Mouse (Mus musculus) liver, embryonic 13.5 days (tissue): ENCODE results near the gene Ddx43. TPM values are rescaled to one million over a fixed set of nuclear protein-coding genes. Genes with fewer than 3 reads are reported as not detected.
A peak's percentile ranks its signal among the peaks of the same experiment; 100 is the strongest.

Source experiments
- ATAC-seq: fragments of 200-750 bp; cut with Nextera tagmentation; 2 replicates; pipeline ENCODE4 v1.8.0; 2017; ENCODE audit warnings: low read depth, mild to moderate bottlenecking, moderate number of reproducible peaks, moderate library complexity
- DNase-seq: peaks from one replicate; pipeline ENCODE4 v3.0.0; 2022
- H3K27ac ChIP-seq: fragments of 300-500 bp; sonication (generic); 2 replicates; pipeline ENCODE4 v1.5.1; 2015; ENCODE audit warnings: moderate library complexity, mild to moderate bottlenecking, inconsistent platforms
- H3K27me3 ChIP-seq: fragments of 300-500 bp; sonication (generic); 2 replicates; pipeline ENCODE4 v1.6.1; 2015; ENCODE audit warnings: mild to moderate bottlenecking, inconsistent platforms
- H3K36me3 ChIP-seq: fragments of 300-500 bp; sonication (generic); 2 replicates; pipeline ENCODE4 v1.6.1; 2015; ENCODE audit warnings: mild to moderate bottlenecking, inconsistent platforms
- H3K4me1 ChIP-seq: fragments of 300-500 bp; sonication (generic); replicated peaks from 2 replicates; pipeline ENCODE4 v1.6.1; 2015; ENCODE audit warnings: inconsistent platforms
- H3K4me2 ChIP-seq: fragments of 300-500 bp; sonication (generic); 2 replicates; pipeline ENCODE4 v1.6.1; 2015; ENCODE audit warnings: inconsistent platforms, mild to moderate bottlenecking, moderate library complexity
- H3K4me3 ChIP-seq: fragments of 300-500 bp; sonication (generic); replicated peaks from 2 replicates; pipeline ENCODE4 v1.5.1; 2015; ENCODE audit warnings: mild to moderate bottlenecking, inconsistent platforms
- H3K9ac ChIP-seq: fragments of 300-500 bp; sonication (generic); 2 replicates; pipeline ENCODE4 v1.6.1; 2015; ENCODE audit warnings: mild to moderate bottlenecking, inconsistent platforms
- H3K9me3 ChIP-seq: fragments of 300-500 bp; sonication (generic); replicated peaks from 2 replicates; pipeline ENCODE4 v1.6.1; 2016; ENCODE audit warnings: inconsistent platforms
- WGBS: fragments of 180-500 bp; shearing (Covaris S2); methylation state at CpG from one replicate; pipeline ENCODE4 v1.1.7; 2015; ENCODE audit not compliant: insufficient replicate concordance; 5-methylcytosine and 5-hydroxymethylcytosine counted together
- polyA plus RNA-seq: library from polyadenylated mRNA; unstranded; fragments of >200 nt; fragmentation: Nextera tagmentation; extraction: Ambion mirVana; gene quantifications from 2 replicates; pipeline ENCODE4 v1.2.1, GENCODE M21; 2015

The Ddx43 gene
- polyA plus RNA-seq, 1 experiment from 2014 or later, result not detected

DNA sequence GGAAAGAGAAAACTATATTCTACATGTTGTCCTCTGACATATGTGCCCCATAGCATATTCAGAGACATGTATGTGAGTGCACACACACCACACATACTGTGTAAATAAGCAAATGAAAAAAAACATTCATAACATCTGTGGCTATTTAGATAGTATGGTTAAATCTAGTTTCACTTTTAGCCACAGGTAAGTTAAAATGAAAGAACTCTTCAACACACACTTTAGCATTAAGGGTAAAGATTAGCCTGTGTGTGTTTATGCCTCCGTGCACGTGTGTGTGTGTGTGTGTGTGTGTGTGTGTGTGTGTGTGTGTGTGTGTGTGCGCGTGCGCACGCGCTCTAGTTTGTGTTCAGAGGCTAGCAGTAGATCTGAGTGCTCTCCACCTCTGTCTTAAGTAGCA, 6.0 kb downstream of the Ddx43 start:
- Histone ChIP-seq H3K4me2 (no peak overlapping the region), H3K9me3 (no peaks in the 10 kb centered on the region), H3K36me3 (no peaks in the 10 kb centered on the region), H3K4me1 (no peaks in the 10 kb centered on the region), H3K9ac (no peak overlapping the region), H3K27me3 (peaks cover 30% of the 10 kb centered on the region), H3K4me3 (no peak overlapping the region), H3K27ac (no peak overlapping the region)
- 87% methylated on average over 7 of the region's 7 CpGs for WGBS
- ATAC-seq (no peak), DNase-seq (no peak)

DNA sequence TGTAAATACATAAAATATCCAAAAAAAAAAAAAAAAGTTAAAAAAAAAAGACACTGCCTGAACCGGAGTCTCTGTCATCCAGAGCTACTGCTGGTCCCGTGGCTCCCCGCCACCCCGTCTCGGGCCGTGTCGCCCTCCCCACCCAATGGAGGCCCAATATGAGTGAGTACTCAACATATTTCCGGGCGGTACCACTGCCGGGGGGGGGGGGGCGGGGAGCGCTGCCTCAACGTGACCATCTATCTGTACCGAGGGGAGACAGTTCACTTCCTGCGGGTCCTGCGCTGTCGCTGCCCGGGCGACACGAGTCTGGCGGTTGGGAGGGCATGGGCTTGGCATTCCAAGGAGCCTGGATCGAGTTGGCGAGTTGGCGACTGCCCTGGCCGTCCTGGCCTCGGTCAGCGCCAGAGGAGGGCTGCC, 31.8 kb downstream of the Ddx43 start:
- no peaks in the 10 kb centered on the region; the same call in 1 of the 2 replicates for H3K27me3 ChIP-seq
- peak overlapping the region; percentile 45 for H3K4me3 ChIP-seq
- H3K36me3 ChIP-seq, result no peaks in the 10 kb centered on the region
- ATAC-seq, result peak; percentile 67
- WGBS, result 4% methylated on average over 26 of the region's 27 CpGs
- H3K4me1 ChIP-seq, result peaks cover 8% of the 10 kb centered on the region
- DNase-seq, result no peak
- no peaks in the 10 kb centered on the region for H3K9me3 ChIP-seq
- H3K9ac ChIP-seq, result peak overlapping the region; percentile 59
- no peak overlapping the region for H3K27ac ChIP-seq
- peak overlapping the region; percentile 67 for H3K4me2 ChIP-seq

DNA sequence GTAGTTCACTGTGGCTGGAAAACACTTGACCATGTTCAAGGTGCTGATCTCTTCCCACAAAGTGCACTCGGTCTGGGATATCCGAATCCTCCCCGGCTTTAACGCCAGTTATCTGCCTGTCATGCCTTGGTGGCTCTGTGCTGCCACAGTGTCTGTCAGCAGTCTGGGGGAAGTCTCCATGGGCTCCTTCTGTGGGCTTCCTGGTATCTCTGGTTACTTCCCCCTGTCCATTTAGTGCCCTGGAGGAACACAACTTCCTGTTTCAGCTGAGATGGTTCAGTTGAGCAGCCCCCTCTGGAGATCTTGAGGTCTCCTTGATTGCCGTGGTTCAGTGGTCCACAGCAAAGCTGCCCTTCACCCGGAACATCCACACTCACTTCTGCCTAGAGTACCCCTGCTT, 32.6 kb downstream of the Ddx43 start:
- WGBS, result 22% methylated on average over 6 of the region's 6 CpGs
- ATAC-seq, result peak; percentile 51; the same call in 1 of the 2 replicates
- Histone ChIP-seq H3K4me2 (peak overlapping the region; percentile 67), H3K4me1 (peaks cover 8% of the 10 kb centered on the region), H3K27me3 (no peaks in the 10 kb centered on the region; the same call in 1 of the 2 replicates), H3K36me3 (no peaks in the 10 kb centered on the region), H3K9me3 (no peaks in the 10 kb centered on the region), H3K4me3 (peak overlapping the region; percentile 45), H3K9ac (peak overlapping the region; percentile 59; the same call in 1 of the 2 replicates), H3K27ac (no peak overlapping the region)
- no peak for DNase-seq

DNA sequence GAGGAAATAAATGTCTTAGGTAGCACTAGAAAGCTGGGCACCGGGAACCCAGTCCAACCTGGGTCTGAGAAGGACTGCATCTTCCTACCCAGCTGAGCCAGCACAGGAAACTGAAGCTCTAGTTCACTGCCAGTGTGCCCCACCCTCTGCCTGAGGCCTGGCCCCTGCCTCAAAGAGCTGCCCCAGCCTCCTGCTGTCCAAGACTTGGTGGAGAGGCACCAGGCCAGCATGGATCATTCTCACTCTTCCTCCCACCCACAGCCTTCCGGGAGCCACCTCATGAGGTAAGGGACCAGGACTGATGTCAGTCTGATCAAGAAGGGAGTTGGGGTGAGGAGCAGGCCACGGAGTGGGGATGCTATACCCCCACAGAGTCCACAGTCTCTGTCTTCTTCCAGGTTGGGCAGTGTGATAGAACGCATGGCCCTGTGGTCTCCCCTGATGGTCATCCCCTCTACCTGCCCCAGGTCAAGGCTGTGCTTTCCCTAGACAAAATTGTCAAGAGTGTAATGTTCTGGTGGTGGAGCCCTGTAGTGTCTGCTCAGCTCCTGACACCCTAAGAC, 33.4 kb downstream of the Ddx43 start:
- H3K27ac ChIP-seq, result no peak overlapping the region
- no peaks in the 10 kb centered on the region for H3K36me3 ChIP-seq
- no peak overlapping the region for H3K9ac ChIP-seq
- ATAC-seq (peak; percentile 17; the same call in 1 of the 2 replicates), DNase-seq (no peak)
- H3K9me3 ChIP-seq, result no peaks in the 10 kb centered on the region
- H3K4me1 ChIP-seq, result peaks cover 8% of the 10 kb centered on the region
- H3K4me3 ChIP-seq, result no peak overlapping the region
- no peaks in the 10 kb centered on the region; the same call in 1 of the 2 replicates for H3K27me3 ChIP-seq
- H3K4me2 ChIP-seq, result no peak overlapping the region
- 67% methylated on average over 4 of the region's 4 CpGs for WGBS

DNA sequence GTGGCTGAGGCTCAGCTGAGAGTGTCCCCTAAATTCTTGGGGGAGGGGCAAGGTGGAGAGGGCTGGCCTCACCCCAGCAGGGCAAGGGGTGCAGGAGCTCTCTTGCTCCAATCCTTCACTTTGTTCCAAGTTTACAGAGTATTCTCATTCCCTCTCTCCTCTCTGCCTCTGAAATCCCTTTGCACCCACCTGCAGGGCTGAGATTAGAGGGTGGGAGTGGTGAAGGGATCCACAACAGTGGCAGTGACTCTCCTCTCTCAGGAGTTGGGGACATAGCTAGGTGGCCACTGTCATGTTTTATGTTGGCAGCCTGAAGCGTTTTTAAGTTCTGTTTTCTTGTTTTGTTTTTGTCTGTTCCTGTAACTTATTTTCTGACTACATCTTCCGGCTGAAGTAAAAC, 34.0 kb downstream of the Ddx43 start:
- H3K27ac ChIP-seq, result no peak overlapping the region
- H3K4me3 ChIP-seq, result no peak overlapping the region
- peaks cover 8% of the 10 kb centered on the region for H3K4me1 ChIP-seq
- DNase-seq (no peak), ATAC-seq (0 out of 2 replicates have a peak, but pooled peaks have one; percentile 11)
- no peak overlapping the region for H3K4me2 ChIP-seq
- H3K27me3 ChIP-seq, result no peaks in the 10 kb centered on the region; the same call in 1 of the 2 replicates
- no peak overlapping the region for H3K9ac ChIP-seq
- 63% methylated on average over 2 of the region's 2 CpGs for WGBS
- no peaks in the 10 kb centered on the region for H3K9me3 ChIP-seq
- no peaks in the 10 kb centered on the region for H3K36me3 ChIP-seq

DNA sequence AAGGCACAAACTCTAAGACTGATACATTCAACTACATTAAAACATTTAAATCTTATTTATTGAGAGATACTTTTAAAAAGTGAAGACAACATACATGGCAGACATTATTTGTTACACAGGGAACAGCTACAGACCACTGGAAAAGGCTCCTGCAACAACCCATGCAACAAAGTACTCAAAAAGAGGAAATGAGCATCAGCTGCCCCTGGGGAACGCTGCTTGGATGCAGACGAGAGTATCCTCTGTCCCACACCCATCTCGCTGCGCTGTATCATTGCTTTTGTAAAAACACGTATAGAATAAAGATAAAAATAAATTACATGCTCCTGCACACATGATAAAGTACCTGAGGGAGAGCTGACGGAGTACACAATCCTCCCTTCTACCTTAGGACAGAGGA, 34.9 kb downstream of the Ddx43 start:
- no peak overlapping the region for H3K4me3 ChIP-seq
- no peaks in the 10 kb centered on the region; the same call in 1 of the 2 replicates for H3K27me3 ChIP-seq
- H3K27ac ChIP-seq, result no peak overlapping the region
- no peak overlapping the region for H3K4me2 ChIP-seq
- no peaks in the 10 kb centered on the region for H3K36me3 ChIP-seq
- DNase-seq (no peak), ATAC-seq (no peak)
- WGBS, result 55% methylated on average over 6 of the region's 6 CpGs
- no peak overlapping the region for H3K9ac ChIP-seq
- H3K9me3 ChIP-seq, result no peaks in the 10 kb centered on the region
- H3K4me1 ChIP-seq, result peaks cover 8% of the 10 kb centered on the region

DNA sequence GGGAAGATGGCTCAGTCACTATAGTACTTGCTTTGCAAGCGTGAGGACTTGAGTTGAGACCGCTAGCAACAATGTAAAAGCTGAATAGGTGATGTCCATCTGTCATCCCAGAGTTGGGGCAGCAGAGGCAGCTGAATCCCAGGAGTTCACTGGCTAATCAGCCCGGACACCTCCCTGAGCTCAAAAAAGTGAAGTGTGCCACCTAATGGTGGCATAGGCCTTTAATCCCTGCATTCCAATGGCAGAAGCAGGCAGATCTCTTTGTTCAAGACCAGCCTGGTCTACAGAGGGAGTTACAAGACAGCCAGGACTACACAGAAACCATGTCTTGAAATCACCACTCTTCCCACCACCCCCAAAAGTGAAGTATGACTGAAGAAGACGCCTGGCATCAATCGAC, 36.9 kb downstream of the Ddx43 start:
- H3K9ac ChIP-seq, result no peak overlapping the region
- DNase-seq (no peak), ATAC-seq (no peak)
- no peaks in the 10 kb centered on the region; the same call in 1 of the 2 replicates for H3K27me3 ChIP-seq
- no peak overlapping the region for H3K4me3 ChIP-seq
- no peak overlapping the region for H3K27ac ChIP-seq
- no peaks in the 10 kb centered on the region for H3K9me3 ChIP-seq
- WGBS, result 72% methylated on average over 5 of the region's 5 CpGs
- H3K4me1 ChIP-seq, result peaks cover 8% of the 10 kb centered on the region
- no peak overlapping the region for H3K4me2 ChIP-seq
- no peaks in the 10 kb centered on the region for H3K36me3 ChIP-seq

DNA sequence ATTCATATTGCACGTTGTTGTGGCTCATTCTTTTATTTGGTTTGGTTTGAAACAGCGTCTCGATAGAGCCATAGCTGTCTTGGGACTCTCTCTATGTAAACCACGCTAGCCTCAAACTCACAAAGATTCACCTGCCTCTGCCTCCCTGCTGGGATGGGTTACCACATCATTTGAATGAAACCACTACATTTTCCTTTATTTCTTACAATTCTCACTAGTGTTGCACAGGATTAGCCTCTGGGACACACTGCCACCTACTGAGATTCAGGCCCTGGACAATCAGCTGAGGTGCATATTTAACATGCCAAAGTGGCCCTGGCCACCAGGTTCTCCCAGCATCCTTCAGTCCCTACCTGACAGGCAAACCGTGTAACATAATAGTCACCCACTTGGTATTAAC, 43.8 kb downstream of the Ddx43 start:
- Histone ChIP-seq H3K27me3 (peaks cover 50% of the 10 kb centered on the region), H3K9ac (no peak overlapping the region), H3K4me3 (no peak overlapping the region), H3K27ac (no peak overlapping the region), H3K4me2 (no peak overlapping the region), H3K9me3 (no peaks in the 10 kb centered on the region), H3K36me3 (no peaks in the 10 kb centered on the region), H3K4me1 (peaks cover 15% of the 10 kb centered on the region)
- no peak for DNase-seq
- 62% methylated on average over 5 of the region's 5 CpGs for WGBS
- ATAC-seq, result no peak

DNA sequence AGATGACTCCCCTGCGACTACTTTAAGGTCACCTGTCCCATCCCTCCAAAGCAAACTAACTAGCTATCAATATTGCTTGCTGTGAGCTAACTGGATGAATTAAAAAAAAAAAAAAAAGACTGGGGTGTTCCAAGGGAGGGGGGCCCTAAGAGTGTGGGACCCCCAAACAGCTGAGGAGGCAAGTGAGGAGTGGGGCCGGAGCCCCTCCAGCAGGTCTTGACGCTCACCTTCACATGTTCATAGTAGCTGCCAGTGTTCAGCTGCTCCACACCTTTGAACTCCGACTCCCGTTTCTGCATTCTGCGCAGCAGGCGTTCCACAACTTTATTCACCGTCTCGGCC, 46.6 kb downstream of the Ddx43 start:
- DNase-seq (no peak), ATAC-seq (peak; percentile 21; the same call in 1 of the 2 replicates)
- Histone ChIP-seq H3K4me2 (peak overlapping the region; percentile 79), H3K27me3 (peaks cover 75% of the 10 kb centered on the region), H3K36me3 (no peaks in the 10 kb centered on the region), H3K4me3 (peak overlapping the region; percentile 57), H3K9ac (peak overlapping the region; percentile 64), H3K9me3 (no peaks in the 10 kb centered on the region), H3K4me1 (peaks cover 15% of the 10 kb centered on the region), H3K27ac (no peak overlapping the region)
- 8% methylated on average over 9 of the region's 9 CpGs for WGBS

DNA sequence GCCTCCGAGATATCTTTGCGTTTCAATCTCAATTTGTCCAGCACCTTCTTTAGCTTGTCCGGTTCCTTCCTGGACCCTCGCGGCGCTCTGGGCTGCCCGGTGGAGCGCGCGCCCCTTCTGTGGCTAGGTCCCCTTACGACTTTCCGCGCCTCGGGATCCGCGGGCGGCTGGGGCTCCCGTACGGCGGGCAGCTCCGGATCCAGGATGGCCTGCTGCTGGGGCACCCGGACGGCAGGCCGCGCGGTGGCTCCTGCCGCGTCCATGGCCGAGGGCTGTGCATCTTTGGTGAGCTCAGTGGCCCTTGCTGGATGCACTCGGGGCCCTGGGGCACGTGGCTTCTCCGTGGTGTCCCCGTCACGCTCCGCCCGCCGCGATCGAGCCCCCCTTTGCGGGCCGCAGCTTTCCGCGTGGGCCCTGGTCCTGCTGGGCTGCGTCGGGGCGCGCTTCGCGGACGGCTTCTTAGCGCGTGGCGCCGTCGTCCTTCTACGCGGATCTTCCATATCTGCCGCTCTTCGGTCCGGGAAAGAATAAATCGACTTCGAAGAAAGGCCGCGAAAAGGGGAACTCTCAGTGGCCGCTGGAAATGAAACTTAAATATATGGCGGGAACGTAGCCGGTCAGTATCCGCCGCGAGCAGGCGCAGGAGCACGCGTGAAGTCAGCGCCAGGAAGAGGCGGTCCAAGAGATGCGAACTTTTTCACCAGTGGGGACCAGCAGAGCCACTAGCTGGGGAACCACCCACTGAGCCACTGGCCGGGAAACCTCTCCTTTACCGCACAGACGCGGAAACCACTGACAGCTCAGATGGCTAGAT, 47.2 kb downstream of the Ddx43 start, which contains the start of gene Cgas:
Gene Cgas, minus strand, starts transcription at position 659 of the 814 bp plus-strand sequence.
- Histone ChIP-seq H3K27me3 (peaks cover 75% of the 10 kb centered on the region), H3K9me3 (no peaks in the 10 kb centered on the region), H3K27ac (no peak within 1 kb of the TSS), H3K9ac (peak within 1 kb of the TSS; percentile 64), H3K4me2 (peak within 1 kb of the TSS; percentile 79), H3K4me1 (peaks cover 19% of the 10 kb centered on the region), H3K4me3 (peak within 1 kb of the TSS; percentile 57), H3K36me3 (no peaks in the 10 kb centered on the region)
- under 1% methylated on average over 81 of the region's 81 CpGs for whole genome bisulfite sequencing
- DNase-seq (peak; percentile 16), ATAC-seq (peak; percentile 35)

DNA sequence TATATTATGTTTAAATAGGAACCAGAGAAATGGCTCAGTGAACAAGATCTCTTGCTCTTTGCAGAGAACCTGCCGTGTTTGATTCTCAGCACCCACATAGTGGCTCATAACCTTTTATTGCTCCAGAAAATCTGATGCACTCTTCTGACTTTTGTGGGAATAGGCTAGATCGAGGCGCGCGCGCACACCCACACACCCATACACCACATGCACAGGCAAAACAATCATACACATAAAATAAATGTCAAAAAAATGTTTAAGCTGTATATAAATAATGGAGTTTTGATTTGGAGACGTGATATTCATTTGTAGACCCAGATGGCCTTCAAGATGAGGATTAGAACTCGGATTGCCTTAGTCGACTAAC, 52.0 kb downstream of the Ddx43 start:
- peaks cover 36% of the 10 kb centered on the region for H3K4me1 ChIP-seq
- ATAC-seq (no peak), DNase-seq (no peak)
- H3K9me3 ChIP-seq, result no peaks in the 10 kb centered on the region
- no peak overlapping the region for H3K27ac ChIP-seq
- H3K4me2 ChIP-seq, result peak overlapping the region; percentile 83
- peak overlapping the region; percentile 95 for H3K4me3 ChIP-seq
- H3K36me3 ChIP-seq, result peaks cover 28% of the 10 kb centered on the region
- H3K9ac ChIP-seq, result peak overlapping the region; percentile 95
- H3K27me3 ChIP-seq, result peaks cover 43% of the 10 kb centered on the region
- 40% methylated on average over 9 of the region's 9 CpGs for WGBS
